Mouse (Mus musculus): Measurements from ENCODE around the gene Gm21974.

Gm21974 gene

DNA sequence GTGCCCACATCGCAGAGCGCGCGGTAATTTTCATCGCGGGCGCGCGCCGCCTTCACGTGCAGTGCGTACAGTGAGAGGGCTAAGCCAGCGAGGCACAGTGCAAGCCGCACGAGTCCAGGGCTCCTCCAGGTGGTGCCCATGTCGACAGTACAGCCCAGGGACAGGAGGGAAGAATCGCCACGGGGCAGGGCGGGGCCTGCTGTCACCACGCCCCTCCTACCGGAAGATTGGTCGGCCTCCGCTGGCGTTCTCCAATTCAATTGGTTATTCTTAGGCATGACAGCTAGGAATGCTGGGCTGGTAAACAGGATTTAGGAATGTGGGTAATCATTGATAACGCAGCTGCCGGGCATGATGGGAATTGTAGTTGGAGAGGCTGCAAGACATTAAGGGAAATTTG lies at the start of gene Gm21974, which contains the start of gene Vkorc1:
Gene Gm21974 (minus strand): TSS at position 13 of the 400 bp plus-strand sequence.
Gene Vkorc1 (minus strand): TSS at position 176 of the 400 bp plus-strand sequence.
- DNase-seq (ENCODE audit: low read depth, low spot score), result peak; percentile 92

GRCm38 (mm10) chr7:127944614-127945013 lies 49.4 kb upstream of the Gm21974 start:
- no peak for DNase-seq (ENCODE audit: low read depth, low spot score)

DNA sequence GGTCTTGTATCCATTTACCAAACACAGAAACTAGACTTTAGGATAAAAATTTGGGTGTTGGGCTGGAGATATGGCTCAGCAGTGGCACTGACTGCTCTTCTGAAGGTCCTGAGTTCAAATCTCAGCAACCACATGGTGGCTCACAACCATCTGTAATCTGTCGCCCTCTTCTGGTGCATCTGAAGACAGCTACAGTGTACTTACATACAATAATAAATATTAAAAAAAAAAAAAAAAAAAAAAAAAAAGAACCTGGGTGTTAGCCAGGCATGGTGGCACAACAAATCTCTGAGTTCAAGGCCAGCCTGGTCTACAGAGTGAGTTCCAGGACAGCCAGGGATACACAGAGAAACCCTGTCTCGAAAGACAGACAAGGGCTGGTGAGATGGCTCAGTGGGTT lies 46.8 kb upstream of the Gm21974 start:
- DNase-seq (ENCODE audit: low read depth, low spot score), result peak; percentile 59

GRCm38 (mm10) chr7:127936216-127936884 lies 41.1 kb upstream of the Gm21974 start:
- DNase-seq (ENCODE audit: low read depth, low spot score), result no peak

GRCm38 (mm10) chr7:127935748-127936159 lies 40.5 kb upstream of the Gm21974 start:
- DNase-seq (ENCODE audit: low read depth, low spot score), result no peak

DNA sequence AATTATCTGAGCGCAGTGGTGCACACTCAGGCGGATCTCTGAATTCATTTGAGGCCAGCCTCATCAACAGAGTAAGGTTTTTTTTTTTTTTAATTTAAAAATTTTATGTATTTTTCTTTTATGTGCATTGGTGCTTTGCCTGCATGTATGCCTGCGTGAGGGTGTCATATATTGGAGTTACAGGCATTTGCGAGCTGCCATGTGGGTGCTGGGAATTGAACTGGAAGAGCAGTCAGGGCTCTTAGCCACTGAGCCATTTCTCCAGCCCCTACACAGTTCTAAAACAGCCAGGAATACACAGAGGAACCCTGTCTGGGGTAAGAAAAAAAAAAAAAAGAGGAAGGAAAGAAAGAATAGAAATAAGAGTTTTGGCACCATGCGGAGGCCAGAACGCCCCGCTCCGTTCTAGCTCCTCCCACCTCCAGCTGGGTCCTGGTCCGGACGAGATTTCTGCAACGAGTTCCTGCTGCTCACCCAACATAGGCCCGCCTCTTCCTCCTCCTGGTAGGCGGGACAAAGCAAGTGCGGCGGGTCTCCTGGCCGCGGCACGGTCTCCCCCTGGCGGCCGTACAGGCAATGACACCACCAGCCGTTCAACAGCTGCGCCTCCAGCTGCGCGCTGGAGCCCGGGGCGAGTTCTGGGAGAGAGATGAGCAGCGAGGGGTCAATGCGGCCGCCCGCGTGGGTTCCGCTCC lies 39.9 kb upstream of the Gm21974 start:
- DNase-seq (ENCODE audit: low read depth, low spot score), result peak; percentile 97

GRCm38 (mm10) chr7:127934075-127934474 lies 38.8 kb upstream of the Gm21974 start:
- DNase-seq (ENCODE audit: low read depth, low spot score), result no peak

DNA sequence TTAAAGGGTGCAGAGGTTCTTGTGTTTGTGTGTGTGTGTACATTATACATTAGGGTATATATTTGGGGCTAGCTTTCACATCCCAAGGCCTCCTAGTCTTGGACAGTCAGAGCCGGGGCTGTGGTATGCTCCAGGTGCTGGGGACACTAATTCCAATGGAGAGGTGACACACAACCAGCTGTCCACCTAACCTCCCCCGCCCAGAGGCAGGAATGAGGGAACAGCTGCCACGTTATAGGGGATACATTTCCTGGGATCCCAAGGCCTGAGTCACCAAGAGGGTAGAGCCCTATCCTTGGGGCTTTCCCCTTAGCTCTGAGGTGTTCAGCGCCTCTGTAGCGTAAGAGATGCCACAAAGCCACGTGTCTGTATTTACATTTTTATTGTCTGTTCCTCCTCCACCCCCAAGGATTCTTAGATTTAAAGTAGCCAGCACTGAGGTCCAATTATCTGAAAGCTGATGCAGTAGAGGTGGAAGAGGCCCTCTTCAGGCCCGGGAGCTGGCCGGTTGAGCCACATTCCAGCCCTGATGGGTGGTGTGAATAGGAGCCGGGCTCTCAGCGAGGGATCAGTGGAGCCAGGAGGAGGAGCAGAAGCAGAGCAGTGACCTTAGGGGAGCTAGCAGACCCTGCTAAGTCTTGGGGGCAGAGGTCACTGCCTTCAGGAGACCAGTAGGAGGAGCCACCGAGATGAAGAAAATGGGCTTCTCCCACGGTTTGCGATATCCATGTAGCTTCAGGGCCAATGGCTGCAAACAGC lies 37.2 kb upstream of the Gm21974 start:
- DNase-seq (ENCODE audit: low read depth, low spot score), result no peak

DNA sequence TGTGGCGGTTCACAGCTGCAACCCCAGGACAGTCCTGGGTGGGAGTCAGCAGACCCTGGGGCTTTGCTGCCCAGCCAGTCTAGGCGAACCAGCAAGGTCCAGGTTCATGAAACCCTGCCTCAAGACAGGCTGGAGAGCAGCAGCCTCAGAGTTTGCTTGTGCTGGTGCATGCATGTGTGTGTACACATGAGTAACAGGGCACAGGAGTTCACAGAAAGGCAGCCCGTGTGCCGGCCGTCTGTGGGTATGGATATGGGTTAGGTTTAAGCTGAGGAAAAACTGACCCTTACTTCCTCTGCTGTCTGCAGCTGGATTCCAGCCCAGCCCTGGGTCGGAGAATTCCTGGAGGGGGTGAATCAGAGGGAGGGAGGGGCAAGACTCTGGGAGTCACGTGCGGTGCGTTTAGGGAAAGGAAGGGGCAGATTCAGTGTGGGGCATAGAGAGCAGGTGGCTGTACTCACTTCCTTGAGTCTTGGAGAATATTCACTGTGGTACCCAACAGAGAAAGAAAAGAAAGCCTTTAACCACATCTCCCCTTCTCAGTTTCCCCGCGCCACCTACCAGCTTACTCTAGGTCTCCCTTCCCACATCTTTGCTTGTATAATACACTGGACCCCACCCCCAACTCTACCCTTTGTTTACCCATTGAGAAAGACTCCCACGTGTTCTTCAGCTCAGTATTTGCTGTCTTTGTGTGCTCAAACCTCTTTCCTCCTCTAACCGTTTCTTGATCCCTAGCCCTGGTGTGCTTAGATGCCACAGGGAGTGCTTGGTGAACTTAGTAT lies 36.3 kb upstream of the Gm21974 start:
- no peak for DNase-seq (ENCODE audit: low read depth, low spot score)

GRCm38 (mm10) chr7:127930636-127931035 lies 35.4 kb upstream of the Gm21974 start:
- DNase-seq (ENCODE audit: low read depth, low spot score), result no peak

- no peak for DNase-seq (ENCODE audit: low read depth, low spot score)
Observed at GRCm38 (mm10) chr7:127929923-127930322, 34.7 kb upstream of the Gm21974 start, which contains the start of gene Prss8. TSS of gene Prss8 (minus strand) at chr7:127930104.

- no peak for DNase-seq (ENCODE audit: low read depth, low spot score)
Observed at GRCm38 (mm10) chr7:127928596-127928995, 33.3 kb upstream of the Gm21974 start.

DNA sequence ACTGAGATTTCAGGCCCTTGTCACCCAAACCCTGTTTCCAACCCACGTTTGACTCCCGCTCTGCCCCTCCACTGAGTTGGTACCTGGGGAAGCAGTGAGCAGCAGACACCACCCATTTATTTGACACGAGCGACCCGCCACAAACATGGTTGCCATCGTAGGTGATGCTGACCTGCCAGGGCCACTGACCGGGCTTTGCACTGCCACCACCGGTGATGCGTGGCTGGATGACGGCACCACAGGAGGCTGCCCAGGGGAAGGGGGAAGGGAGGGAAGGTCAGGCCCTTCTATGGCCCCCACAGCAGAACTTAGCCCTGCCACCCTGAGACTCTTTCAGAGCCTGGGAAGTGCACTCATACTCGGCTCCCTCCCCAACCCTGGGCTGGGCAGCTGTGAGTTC lies 32.5 kb upstream of the Gm21974 start:
- DNase-seq (ENCODE audit: low read depth, low spot score), result no peak

DNA sequence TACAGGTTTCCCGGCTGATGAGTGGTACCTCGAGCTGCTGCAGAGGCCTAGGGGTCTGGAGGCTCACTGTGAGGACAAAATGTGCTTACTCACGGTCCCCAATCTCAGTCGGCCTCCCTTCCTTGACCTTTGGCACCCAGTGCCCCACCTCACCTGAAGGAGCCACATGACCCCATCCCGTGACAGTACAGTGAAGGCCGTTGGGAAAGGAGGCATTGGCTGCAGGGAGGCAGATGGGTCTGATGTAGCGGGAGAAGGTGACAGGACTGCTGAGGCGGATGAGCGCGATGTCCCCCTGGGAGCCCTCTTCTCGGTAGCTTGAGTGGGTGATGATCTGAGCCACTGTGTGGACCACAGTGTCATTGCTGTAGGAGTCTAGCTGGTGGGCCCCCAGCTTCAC lies 31.6 kb upstream of the Gm21974 start:
- no peak for DNase-seq (ENCODE audit: low read depth, low spot score)

GRCm38 (mm10) chr7:127926066-127926465 lies 30.8 kb upstream of the Gm21974 start:
- DNase-seq (ENCODE audit: low read depth, low spot score), result no peak

GRCm38 (mm10) chr7:127925252-127925651 lies 30.0 kb upstream of the Gm21974 start:
- DNase-seq (ENCODE audit: low read depth, low spot score), result no peak

GRCm38 (mm10) chr7:127923714-127924113 lies 28.5 kb upstream of the Gm21974 start:
- DNase-seq (ENCODE audit: low read depth, low spot score), result no peak

GRCm38 (mm10) chr7:127922451-127923275 lies 27.4 kb upstream of the Gm21974 start:
- peak; percentile 80 for DNase-seq (ENCODE audit: low read depth, low spot score)

DNA sequence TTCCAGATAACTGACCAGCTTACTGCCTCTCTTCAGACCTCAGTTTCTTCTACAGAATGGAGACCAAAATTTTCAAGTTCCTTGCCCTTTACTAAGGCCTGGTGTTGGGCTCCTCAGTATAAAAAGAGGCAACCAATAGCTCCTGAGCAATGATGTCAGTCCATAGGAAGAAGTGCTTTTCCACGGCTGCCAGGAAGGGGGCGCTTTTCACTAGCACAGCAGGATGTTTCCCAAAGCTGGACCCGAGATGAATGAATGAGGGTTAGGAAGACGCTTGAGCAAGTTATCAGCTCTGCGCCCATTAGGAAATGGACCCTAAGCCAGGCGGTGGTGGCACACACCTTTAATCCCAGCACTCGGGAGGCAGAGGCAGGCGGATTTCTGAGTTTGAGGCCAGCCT lies 26.3 kb upstream of the Gm21974 start:
- DNase-seq (ENCODE audit: low read depth, low spot score), result peak; percentile 53

GRCm38 (mm10) chr7:127919290-127919689 lies 24.0 kb upstream of the Gm21974 start:
- DNase-seq (ENCODE audit: low read depth, low spot score), result peak; percentile 48

- DNase-seq (ENCODE audit: low read depth, low spot score), result peak; percentile 85
Observed at GRCm38 (mm10) chr7:127918203-127918602, 22.9 kb upstream of the Gm21974 start.
